Mouse (Mus musculus) G1E (cell line): ENCODE data around the gene Cyp27a1.

ENCODE experiments used
- CTCF ChIP-seq: IDR thresholded peaks from 2 replicates; pipeline ENCODE4 v1.5.1; 2012; ENCODE audit warnings: low read depth, low read length, inconsistent platforms, mixed read lengths
- GATA1 ChIP-seq: IDR thresholded peaks from 2 replicates; pipeline ENCODE4 v1.6.1; 2012; ENCODE audit warnings: borderline replicate concordance, low read length, inconsistent platforms, mixed read lengths
- TAL1 ChIP-seq: conservative IDR thresholded peaks from 2 replicates; pipeline ENCODE4 v1.6.1; 2012; ENCODE audit warnings: low read depth, low read length, inconsistent platforms, mixed read lengths

- TF ChIP-seq CTCF (no peak), TAL1 (no peak), GATA1 (no peak)
These were observed 24.1 kb downstream of the Cyp27a1 start for GRCm38 (mm10) chr1:74737500-74737899.
